Mouse (Mus musculus): ENCODE measurements at regions not wholly inside any gene's neighbourhood (a gene's known extent, or its start where the extent isn't known, plus 50 kb on each side); places are given as distances from the start of the nearest gene placed in this dataset.

DNA sequence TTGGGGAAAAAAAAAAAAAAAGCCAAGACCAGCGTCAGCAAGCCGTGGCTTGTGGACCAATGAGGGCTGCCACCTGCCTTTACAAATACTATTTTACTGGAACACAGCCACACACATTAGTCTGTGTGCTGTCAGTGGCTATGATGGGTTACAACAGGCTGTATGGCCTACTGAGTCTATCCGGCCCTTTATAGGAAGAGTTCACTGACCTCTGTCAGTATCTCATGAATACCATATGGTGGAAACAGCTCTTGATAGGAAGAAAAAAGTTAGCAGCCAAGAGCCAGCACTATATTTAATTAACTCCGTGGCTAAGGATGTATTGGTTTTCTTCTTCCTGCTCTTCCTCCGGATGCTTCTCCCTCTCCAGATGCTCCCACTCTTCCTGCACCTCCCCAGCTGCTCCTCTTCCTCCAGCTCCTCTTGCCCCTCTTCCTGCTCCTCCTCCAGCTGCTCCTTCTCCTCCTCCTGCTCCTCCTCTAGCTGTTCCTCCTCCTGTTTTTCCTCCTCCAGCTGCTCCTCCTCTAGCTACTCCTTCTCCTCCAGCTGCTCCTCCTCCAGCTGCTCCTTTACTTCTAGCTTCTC is 142.2 kb downstream of the Zbtb18 start:
- H3K4me1 ChIP-seq (replicated peaks; ENCODE audit: control insufficient read depth, insufficient read depth, low read length) = no peaks in the 10 kb centered on the region
- no peaks in the 10 kb centered on the region for H3K36me3 ChIP-seq (ENCODE audit: control insufficient read depth, insufficient read depth, low read length)
- no peak for DNase-seq (ENCODE audit: low spot score)
- 53% methylated on average over 5 of the region's 5 CpGs for WGBS
- H3K9ac ChIP-seq (ENCODE audit: low read depth, low read length) = no peak overlapping the region
- ATAC-seq (ENCODE audit: low FRiP score) = no peak
- no peak overlapping the region for H3K4me2 ChIP-seq (replicated peaks; ENCODE audit: low read depth, low read length)
- H3K27ac ChIP-seq (ENCODE audit: low read depth, low read length) = no peak overlapping the region
- H3K9me3 ChIP-seq (ENCODE audit: control insufficient read depth, low read length) = peaks cover 2% of the 10 kb centered on the region; the same call in 1 of the 2 replicates
- no peaks in the 10 kb centered on the region for H3K27me3 ChIP-seq (ENCODE audit: control insufficient read depth, insufficient read depth, low read length)
- no peak overlapping the region for H3K4me3 ChIP-seq (ENCODE audit: low read depth, low read length)

DNA sequence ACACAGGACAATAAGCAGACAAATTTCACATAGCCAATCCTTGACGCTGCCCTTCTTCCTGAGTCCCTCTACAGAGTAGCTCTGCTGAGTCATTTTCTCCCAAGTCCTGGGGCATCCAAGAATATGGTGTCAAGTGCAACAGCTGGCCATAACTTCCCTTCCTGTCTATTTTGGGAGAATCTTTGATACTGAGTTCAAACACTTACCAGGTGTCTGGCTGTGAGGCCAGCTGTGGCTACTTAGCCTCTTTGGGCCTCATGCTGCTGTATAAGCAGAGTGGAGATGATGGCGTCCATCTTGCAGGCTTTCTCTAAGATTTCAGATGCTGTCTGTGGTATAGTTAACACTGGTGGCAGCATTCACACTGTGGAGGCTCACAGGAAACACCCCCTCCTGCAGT is 143.2 kb downstream of the Zbtb18 start:
- no peak overlapping the region for H3K27ac ChIP-seq (ENCODE audit: low read depth, low read length)
- H3K4me1 ChIP-seq (replicated peaks; ENCODE audit: control insufficient read depth, insufficient read depth, low read length) = no peaks in the 10 kb centered on the region
- peaks cover 2% of the 10 kb centered on the region; the same call in 1 of the 2 replicates for H3K9me3 ChIP-seq (ENCODE audit: control insufficient read depth, low read length)
- 80% methylated on average over 2 of the region's 2 CpGs for WGBS
- DNase-seq (ENCODE audit: low spot score) (no peak), ATAC-seq (ENCODE audit: low FRiP score) (no peak)
- H3K36me3 ChIP-seq (ENCODE audit: control insufficient read depth, insufficient read depth, low read length) = no peaks in the 10 kb centered on the region
- H3K4me2 ChIP-seq (replicated peaks; ENCODE audit: low read depth, low read length) = no peak overlapping the region
- H3K9ac ChIP-seq (ENCODE audit: low read depth, low read length) = no peak overlapping the region
- no peaks in the 10 kb centered on the region for H3K27me3 ChIP-seq (ENCODE audit: control insufficient read depth, insufficient read depth, low read length)
- H3K4me3 ChIP-seq (ENCODE audit: low read depth, low read length) = no peak overlapping the region

DNA sequence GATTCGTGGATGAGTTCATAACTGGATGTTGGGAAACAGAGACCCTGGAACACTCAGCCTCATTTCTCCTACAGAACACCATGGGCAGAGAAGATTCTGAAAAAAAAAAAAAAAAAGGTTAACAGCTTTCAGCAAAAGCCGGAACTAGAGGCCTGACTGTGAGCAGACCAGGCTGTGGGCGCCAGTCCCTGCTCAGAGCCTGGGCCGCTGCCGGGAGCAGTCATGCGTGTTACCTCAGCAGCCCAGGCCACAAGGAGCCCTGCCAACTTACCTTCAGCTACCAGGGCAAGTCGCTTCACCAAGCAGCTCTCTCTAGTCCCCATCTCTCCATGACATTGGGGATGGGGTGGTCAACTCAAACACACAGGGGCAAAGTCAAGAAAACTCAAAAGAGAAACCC is 140.6 kb upstream of the 1700016C15Rik start:
- Histone ChIP-seq H3K4me3 (ENCODE audit: low read depth, low read length) (no peak overlapping the region), H3K9me3 (ENCODE audit: control insufficient read depth, low read length) (no peaks in the 10 kb centered on the region), H3K9ac (ENCODE audit: low read depth, low read length) (no peak overlapping the region), H3K4me2 (replicated peaks; ENCODE audit: low read depth, low read length) (no peak overlapping the region), H3K27ac (ENCODE audit: low read depth, low read length) (no peak overlapping the region), H3K36me3 (ENCODE audit: control insufficient read depth, insufficient read depth, low read length) (no peaks in the 10 kb centered on the region), H3K27me3 (ENCODE audit: control insufficient read depth, insufficient read depth, low read length) (no peaks in the 10 kb centered on the region), H3K4me1 (replicated peaks; ENCODE audit: control insufficient read depth, insufficient read depth, low read length) (no peaks in the 10 kb centered on the region)
- WGBS = 81% methylated on average over 7 of the region's 7 CpGs
- DNase-seq (ENCODE audit: low spot score) (no peak), ATAC-seq (ENCODE audit: low FRiP score) (no peak)

DNA sequence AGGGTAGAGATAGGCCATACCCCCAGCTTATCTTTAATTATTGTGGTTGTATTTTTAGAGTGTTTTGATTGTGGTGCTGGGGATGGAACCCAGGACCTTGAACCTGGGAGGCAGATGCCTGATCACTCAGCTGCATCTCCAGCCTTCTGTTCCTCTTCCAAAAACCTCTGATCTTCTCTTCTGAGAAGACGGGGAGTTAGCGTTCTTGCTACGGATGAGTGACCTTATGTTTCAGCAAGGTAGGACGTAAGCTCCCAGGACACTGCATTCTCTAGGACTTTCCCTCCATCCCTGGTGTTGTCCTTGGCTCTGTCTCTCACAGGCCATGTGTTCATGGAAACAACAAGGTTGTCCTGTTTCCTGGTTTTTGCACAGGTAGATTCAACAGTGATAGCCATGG is 140.0 kb upstream of the 1700016C15Rik start:
- whole genome bisulfite sequencing = 85% methylated on average over 4 of the region's 4 CpGs
- Histone ChIP-seq H3K4me3 (ENCODE audit: low read depth, low read length) (no peak overlapping the region), H3K9ac (ENCODE audit: low read depth, low read length) (no peak overlapping the region), H3K4me2 (replicated peaks; ENCODE audit: low read depth, low read length) (no peak overlapping the region), H3K9me3 (ENCODE audit: control insufficient read depth, low read length) (no peaks in the 10 kb centered on the region), H3K4me1 (replicated peaks; ENCODE audit: control insufficient read depth, insufficient read depth, low read length) (no peaks in the 10 kb centered on the region), H3K27ac (ENCODE audit: low read depth, low read length) (no peak overlapping the region), H3K36me3 (ENCODE audit: control insufficient read depth, insufficient read depth, low read length) (no peaks in the 10 kb centered on the region), H3K27me3 (ENCODE audit: control insufficient read depth, insufficient read depth, low read length) (no peaks in the 10 kb centered on the region)
- DNase-seq (ENCODE audit: low spot score) (no peak), ATAC-seq (ENCODE audit: low FRiP score) (no peak)

DNA sequence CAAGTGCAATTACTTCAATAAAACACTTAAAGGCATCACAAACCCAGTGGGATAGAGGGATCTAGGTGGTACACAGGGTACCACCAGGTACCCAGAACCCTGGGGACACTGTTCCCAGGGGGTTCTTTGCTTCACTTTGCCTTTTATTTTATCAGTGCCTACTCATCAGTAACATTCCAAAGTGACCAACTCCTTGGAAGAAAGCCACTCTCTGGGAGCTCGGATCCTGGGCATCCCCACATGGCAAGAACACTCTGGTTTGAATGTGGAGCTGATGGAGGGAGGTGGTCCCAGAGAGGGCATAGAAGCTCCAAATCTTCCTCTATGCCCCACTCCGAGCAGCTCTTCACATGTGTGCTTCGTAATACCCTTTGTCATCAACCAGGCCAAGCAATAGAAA is 137.9 kb upstream of the 1700016C15Rik start:
- H3K4me3 ChIP-seq (ENCODE audit: low read depth, low read length) = no peak overlapping the region
- H3K27me3 ChIP-seq (ENCODE audit: control insufficient read depth, insufficient read depth, low read length) = no peaks in the 10 kb centered on the region
- no peaks in the 10 kb centered on the region for H3K36me3 ChIP-seq (ENCODE audit: control insufficient read depth, insufficient read depth, low read length)
- no peak overlapping the region for H3K27ac ChIP-seq (ENCODE audit: low read depth, low read length)
- H3K9ac ChIP-seq (ENCODE audit: low read depth, low read length) = no peak overlapping the region
- no peak overlapping the region for H3K4me2 ChIP-seq (replicated peaks; ENCODE audit: low read depth, low read length)
- H3K4me1 ChIP-seq (replicated peaks; ENCODE audit: control insufficient read depth, insufficient read depth, low read length) = no peaks in the 10 kb centered on the region
- ATAC-seq (ENCODE audit: low FRiP score) (no peak), DNase-seq (ENCODE audit: low spot score) (no peak)
- no peaks in the 10 kb centered on the region for H3K9me3 ChIP-seq (ENCODE audit: control insufficient read depth, low read length)
- 95% methylated on average over 3 of the region's 3 CpGs for WGBS

DNA sequence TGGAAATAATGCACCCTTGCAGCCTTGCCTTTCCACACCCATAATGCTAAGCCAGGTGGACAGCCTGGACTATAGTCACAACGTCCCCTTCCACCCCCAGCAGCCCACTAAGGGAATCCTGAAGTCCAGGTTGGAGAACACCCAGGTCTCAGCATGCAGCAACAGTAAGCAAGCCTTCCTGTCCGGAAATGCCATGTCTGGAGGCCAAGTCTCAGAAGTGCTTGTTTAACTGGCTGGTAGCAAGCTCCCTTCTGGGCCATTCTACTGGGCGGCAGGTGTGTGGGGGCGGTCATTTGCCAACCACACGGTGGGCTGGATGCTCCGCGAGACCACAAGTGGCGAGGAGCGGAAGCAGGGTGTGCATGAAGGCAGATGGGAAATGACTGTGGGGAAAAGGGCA is 137.3 kb upstream of the 1700016C15Rik start:
- H3K9me3 ChIP-seq (ENCODE audit: control insufficient read depth, low read length) = no peaks in the 10 kb centered on the region
- WGBS = 92% methylated on average over 9 of the region's 9 CpGs
- H3K4me1 ChIP-seq (replicated peaks; ENCODE audit: control insufficient read depth, insufficient read depth, low read length) = no peaks in the 10 kb centered on the region
- DNase-seq (ENCODE audit: low spot score) = no peak
- H3K27ac ChIP-seq (ENCODE audit: low read depth, low read length) = no peak overlapping the region
- H3K9ac ChIP-seq (ENCODE audit: low read depth, low read length) = no peak overlapping the region
- ATAC-seq (ENCODE audit: low FRiP score) = no peak
- no peaks in the 10 kb centered on the region for H3K36me3 ChIP-seq (ENCODE audit: control insufficient read depth, insufficient read depth, low read length)
- no peak overlapping the region for H3K4me2 ChIP-seq (replicated peaks; ENCODE audit: low read depth, low read length)
- no peak overlapping the region for H3K4me3 ChIP-seq (ENCODE audit: low read depth, low read length)
- H3K27me3 ChIP-seq (ENCODE audit: control insufficient read depth, insufficient read depth, low read length) = no peaks in the 10 kb centered on the region

DNA sequence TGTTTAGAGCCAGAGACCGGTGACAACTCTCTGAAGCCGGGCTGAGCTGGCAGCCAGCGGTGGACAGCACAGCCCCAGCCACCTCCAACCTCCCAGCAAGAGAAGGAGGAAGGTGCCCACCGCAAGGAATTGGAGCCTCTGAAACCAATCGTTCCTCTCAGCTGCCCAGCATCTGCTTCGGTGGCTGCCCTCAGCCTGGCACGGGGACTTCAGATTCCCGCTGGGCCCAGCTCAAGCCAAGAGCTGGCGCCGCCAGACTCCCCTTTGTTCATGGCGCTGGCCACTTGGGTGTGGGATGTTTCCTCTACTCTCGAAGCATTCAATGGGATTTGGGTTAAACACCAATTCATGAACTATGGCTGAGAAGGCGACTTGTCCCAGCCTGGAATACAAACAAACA is 135.3 kb upstream of the 1700016C15Rik start:
- Histone ChIP-seq H3K36me3 (ENCODE audit: control insufficient read depth, insufficient read depth, low read length) (no peaks in the 10 kb centered on the region), H3K4me1 (replicated peaks; ENCODE audit: control insufficient read depth, insufficient read depth, low read length) (no peaks in the 10 kb centered on the region), H3K27me3 (ENCODE audit: control insufficient read depth, insufficient read depth, low read length) (no peaks in the 10 kb centered on the region), H3K4me2 (replicated peaks; ENCODE audit: low read depth, low read length) (no peak overlapping the region), H3K9ac (ENCODE audit: low read depth, low read length) (no peak overlapping the region), H3K9me3 (ENCODE audit: control insufficient read depth, low read length) (no peaks in the 10 kb centered on the region), H3K27ac (ENCODE audit: low read depth, low read length) (no peak overlapping the region), H3K4me3 (ENCODE audit: low read depth, low read length) (no peak overlapping the region)
- no peak for ATAC-seq (ENCODE audit: low FRiP score)
- no peak for DNase-seq (ENCODE audit: low spot score)
- WGBS = 85% methylated on average over 13 of the region's 13 CpGs

DNA sequence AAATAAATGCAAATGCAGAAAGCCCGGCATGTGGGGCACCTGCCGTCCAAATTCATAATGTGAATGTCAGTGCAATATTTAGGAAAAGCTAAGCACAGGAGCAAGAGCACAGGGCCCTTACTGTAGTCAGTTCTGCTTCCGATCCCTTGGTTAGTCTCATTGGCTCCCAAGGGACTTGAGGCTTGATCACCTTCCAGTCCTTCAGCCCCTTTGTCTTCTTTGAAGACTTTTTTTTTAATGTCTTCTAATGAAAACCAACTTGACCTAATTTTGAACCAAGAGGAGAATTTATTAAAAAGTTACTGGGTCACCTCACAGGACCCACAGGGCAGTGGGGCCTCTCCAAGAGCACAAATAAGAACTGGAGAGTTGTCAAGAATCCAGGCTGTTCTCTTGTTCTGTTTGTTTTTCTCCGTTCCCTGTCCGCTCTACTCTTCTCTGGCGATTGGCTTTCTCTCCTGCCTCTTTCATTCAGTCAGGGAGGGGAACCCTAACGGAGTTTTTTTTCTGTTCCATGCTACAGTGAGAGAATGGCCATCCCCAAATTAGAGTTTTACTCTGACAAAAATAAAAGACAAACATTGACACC is 134.2 kb upstream of the 1700016C15Rik start:
- H3K27ac ChIP-seq (ENCODE audit: low read depth, low read length) = no peak overlapping the region
- H3K27me3 ChIP-seq (ENCODE audit: control insufficient read depth, insufficient read depth, low read length) = no peaks in the 10 kb centered on the region
- no peak overlapping the region for H3K4me3 ChIP-seq (ENCODE audit: low read depth, low read length)
- H3K9ac ChIP-seq (ENCODE audit: low read depth, low read length) = no peak overlapping the region
- H3K4me2 ChIP-seq (replicated peaks; ENCODE audit: low read depth, low read length) = no peak overlapping the region
- no peaks in the 10 kb centered on the region for H3K9me3 ChIP-seq (ENCODE audit: control insufficient read depth, low read length)
- 71% methylated on average over 7 of the region's 7 CpGs for WGBS
- DNase-seq (ENCODE audit: low spot score) (no peak), ATAC-seq (ENCODE audit: low FRiP score) (no peak)
- no peaks in the 10 kb centered on the region for H3K36me3 ChIP-seq (ENCODE audit: control insufficient read depth, insufficient read depth, low read length)
- H3K4me1 ChIP-seq (replicated peaks; ENCODE audit: control insufficient read depth, insufficient read depth, low read length) = no peaks in the 10 kb centered on the region

DNA sequence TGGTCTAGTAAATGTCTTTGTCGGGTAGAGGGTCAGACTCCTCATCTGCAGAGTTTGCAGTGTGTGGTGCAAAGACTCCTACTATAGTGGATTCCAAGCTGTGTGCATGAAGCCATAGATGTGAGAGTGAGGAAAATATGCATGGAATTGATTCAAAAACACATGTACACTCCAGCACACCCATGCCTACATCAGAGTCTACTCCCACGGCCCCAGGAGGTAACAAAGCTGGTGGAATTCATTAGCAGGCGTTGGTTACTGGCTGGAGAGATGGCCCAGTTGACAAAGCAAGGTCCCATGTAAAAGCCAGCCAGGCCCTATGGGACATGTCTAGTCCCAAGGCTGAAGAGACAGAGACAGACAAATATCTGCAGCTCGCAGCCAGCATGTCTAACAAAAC is 132.6 kb upstream of the 1700016C15Rik start:
- Histone ChIP-seq H3K4me3 (ENCODE audit: low read depth, low read length) (no peak overlapping the region), H3K9ac (ENCODE audit: low read depth, low read length) (no peak overlapping the region), H3K4me2 (replicated peaks; ENCODE audit: low read depth, low read length) (no peak overlapping the region), H3K4me1 (replicated peaks; ENCODE audit: control insufficient read depth, insufficient read depth, low read length) (no peaks in the 10 kb centered on the region), H3K27ac (ENCODE audit: low read depth, low read length) (no peak overlapping the region), H3K27me3 (ENCODE audit: control insufficient read depth, insufficient read depth, low read length) (no peaks in the 10 kb centered on the region), H3K36me3 (ENCODE audit: control insufficient read depth, insufficient read depth, low read length) (no peaks in the 10 kb centered on the region), H3K9me3 (ENCODE audit: control insufficient read depth, low read length) (no peaks in the 10 kb centered on the region)
- WGBS = 80% methylated on average over 4 of the region's 4 CpGs
- DNase-seq (ENCODE audit: low spot score) (no peak), ATAC-seq (ENCODE audit: low FRiP score) (no peak)
